Mouse (Mus musculus): ENCODE data around the gene Prkar1b. TPM values are rescaled to one million over a fixed set of nuclear protein-coding genes. Genes with fewer than 3 reads are reported as not detected.
A peak's percentile ranks its signal among the peaks of the same experiment; 100 is the strongest.

Prkar1b gene
- polyA plus RNA-seq, 1 experiment from 2014 or later: 8.3 TPM

DNA sequence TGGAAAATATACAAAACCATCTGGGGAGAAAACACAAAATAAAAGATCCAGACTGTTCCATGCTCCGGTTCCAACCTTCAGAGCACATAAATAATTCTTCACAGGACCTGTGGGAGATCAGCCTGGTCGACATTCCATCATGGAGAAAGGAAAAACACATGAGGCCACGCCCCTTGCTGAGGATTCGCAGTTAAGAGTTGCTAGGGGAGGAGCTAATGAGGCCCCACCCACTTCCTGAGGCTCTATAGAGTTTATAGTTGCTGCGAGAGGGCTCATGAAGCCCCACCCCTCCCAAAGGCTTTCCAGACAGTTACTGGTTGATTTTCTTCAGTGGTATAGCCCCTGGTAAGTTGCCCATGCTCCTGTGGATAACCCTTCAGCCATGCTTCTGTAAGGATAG is 85.2 kb downstream of the Prkar1b start:
- Histone ChIP-seq H3K27ac (no peak overlapping the region), H3K27me3 (ENCODE audit: insufficient read depth, poor library complexity, severe bottlenecking) (no peaks in the 10 kb centered on the region), H3K4me3 (no peak overlapping the region), H3K9me3 (no peaks in the 10 kb centered on the region), H3K4me1 (peaks cover 22% of the 10 kb centered on the region), H3K36me3 (no peaks in the 10 kb centered on the region)
- 56% methylated on average over 5 of the region's 5 CpGs for WGBS
- no peak for DNase-seq (ENCODE audit: low spot score)

DNA sequence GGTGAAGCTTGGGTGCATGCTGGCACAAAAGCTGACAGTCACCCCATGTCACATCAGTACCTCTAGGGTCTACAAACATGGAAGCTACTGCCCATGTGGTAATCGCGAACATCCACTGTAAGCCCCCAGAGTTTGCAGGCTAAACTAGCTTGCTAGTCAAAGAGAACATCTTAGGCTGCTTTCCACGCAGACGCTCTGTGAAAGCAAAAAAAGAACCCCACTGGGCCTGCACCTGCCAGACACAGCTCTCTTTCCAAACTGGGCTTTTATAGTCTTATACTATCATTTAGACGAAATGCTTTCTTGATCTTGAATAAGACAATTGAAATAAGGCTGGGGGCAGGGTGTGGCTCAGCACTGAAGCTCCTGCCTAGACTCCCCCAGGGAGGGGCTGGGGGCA is 88.1 kb downstream of the Prkar1b start:
- H3K27ac ChIP-seq: no peak overlapping the region
- WGBS: 85% methylated on average over 5 of the region's 5 CpGs

DNA sequence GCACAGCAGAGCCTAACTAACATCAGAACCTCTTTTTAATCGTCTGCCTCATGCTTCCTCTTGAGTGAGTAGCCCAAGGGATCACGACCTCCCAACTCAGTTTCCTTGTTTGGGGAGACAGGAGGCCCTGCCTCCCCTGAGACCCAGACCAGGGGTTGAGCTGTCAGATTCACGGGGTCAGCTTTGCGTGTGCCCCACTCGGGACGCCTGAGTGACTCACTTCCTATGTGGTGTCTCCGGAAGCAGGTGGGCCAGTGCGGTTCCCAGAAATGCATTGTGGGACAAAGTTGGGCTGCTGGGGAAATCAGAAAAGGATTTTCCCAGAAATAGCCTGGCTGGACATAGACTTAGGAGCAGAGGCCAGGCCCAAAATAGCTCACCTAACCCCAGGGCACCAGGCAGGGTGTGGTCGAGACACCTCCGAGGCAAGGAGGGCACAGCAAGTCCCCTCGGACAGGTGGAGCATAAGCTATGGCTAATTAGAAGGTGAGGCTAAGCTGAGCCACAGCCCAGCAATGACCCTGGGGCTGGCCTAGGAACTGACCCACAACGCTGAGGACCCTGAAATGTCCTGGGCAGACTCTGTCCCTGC is 89.2 kb downstream of the Prkar1b start:
- no peaks in the 10 kb centered on the region for H3K9me3 ChIP-seq
- WGBS: 67% methylated on average over 12 of the region's 12 CpGs
- no peak overlapping the region for H3K27ac ChIP-seq
- DNase-seq (ENCODE audit: low spot score): no peak
- H3K4me1 ChIP-seq: peaks cover 25% of the 10 kb centered on the region
- H3K4me3 ChIP-seq: no peak overlapping the region
- no peaks in the 10 kb centered on the region for H3K36me3 ChIP-seq
- no peaks in the 10 kb centered on the region for H3K27me3 ChIP-seq (ENCODE audit: insufficient read depth, poor library complexity, severe bottlenecking)

More for the DNA sequence above, 88.1 kb downstream of the Prkar1b start:
- Histone ChIP-seq H3K27me3 (ENCODE audit: insufficient read depth, poor library complexity, severe bottlenecking) (no peaks in the 10 kb centered on the region), H3K9me3 (no peaks in the 10 kb centered on the region), H3K4me3 (no peak overlapping the region), H3K4me1 (peaks cover 17% of the 10 kb centered on the region), H3K36me3 (no peaks in the 10 kb centered on the region)
- DNase-seq (ENCODE audit: low spot score): no peak

DNA sequence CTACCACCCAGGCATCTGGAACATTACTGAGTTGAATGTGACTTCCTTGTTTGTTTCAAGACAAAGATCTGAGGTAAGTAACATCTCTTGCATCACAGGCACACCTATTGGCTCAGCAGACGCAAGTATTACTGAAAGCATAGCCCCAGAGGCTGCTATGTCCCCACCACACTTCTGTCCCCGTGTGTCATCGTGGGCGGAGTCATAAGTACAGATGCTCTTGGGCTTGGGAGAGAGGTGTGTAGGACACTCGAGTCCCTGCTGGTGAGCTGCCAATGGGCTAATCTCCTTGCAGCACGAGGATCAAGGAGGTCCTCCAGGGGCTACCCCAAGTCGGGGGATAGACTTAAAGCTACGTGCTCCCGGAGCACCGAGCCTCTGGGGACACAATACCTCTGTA is 96.6 kb downstream of the Prkar1b start:
- WGBS: 84% methylated on average over 10 of the region's 10 CpGs
- H3K36me3 ChIP-seq: 0 out of 2 replicates have a peak, but pooled peaks cover 4% of the 10 kb centered on the region
- H3K27me3 ChIP-seq (ENCODE audit: insufficient read depth, poor library complexity, severe bottlenecking): peaks cover 8% of the 10 kb centered on the region; the same call in 1 of the 2 replicates
- no peaks in the 10 kb centered on the region for H3K9me3 ChIP-seq
- H3K4me1 ChIP-seq: peaks cover 16% of the 10 kb centered on the region
- no peak for DNase-seq (ENCODE audit: low spot score)
- no peak overlapping the region for H3K4me3 ChIP-seq
- no peak overlapping the region for H3K27ac ChIP-seq

DNA sequence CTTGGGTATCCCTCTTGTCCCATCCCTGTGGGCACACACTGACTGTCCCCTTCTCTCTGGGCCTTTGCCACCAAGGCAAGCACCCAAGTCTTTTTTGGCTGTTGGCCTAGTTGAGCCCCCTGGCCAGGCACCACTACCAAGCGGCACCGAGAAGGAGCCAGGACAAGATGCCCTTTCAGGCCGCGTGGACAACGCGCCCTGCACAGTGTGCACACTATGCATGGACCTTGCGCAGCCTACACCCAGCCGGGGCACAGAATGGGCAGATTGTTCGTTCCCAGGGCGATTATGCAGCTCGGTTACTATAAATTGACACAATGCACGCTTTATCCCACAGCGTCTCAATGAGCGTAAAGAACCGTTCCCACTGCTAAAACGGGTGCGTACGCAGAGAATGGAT is 98.5 kb downstream of the Prkar1b start:
- no peak for DNase-seq (ENCODE audit: low spot score)
- Histone ChIP-seq H3K9me3 (no peaks in the 10 kb centered on the region), H3K4me3 (no peak overlapping the region), H3K36me3 (0 out of 2 replicates have a peak, but pooled peaks cover 4% of the 10 kb centered on the region), H3K27me3 (ENCODE audit: insufficient read depth, poor library complexity, severe bottlenecking) (peaks cover 8% of the 10 kb centered on the region; the same call in 1 of the 2 replicates), H3K4me1 (peaks cover 12% of the 10 kb centered on the region), H3K27ac (no peak overlapping the region)
- 91% methylated on average over 18 of the region's 18 CpGs for WGBS

DNA sequence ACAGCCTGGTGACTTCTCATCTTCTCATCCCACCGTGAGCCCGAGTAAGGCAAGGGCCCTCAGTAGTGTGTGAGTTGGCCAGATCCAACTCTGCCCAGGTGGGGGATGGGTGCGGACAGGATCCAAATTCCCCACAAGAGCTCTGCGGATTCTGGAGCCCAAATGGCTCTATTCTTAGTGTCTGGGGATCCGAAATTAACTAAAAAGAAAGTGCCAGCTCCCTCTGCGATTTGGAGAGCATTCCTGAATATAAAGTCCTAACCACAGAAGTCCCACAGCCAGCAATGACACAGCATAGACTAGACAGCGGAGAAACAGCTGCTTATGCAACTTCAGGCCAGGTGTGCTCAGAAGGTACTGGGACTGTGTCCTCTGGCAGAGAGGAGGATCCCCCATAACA is 100.4 kb downstream of the Prkar1b start:
- Histone ChIP-seq H3K36me3 (0 out of 2 replicates have a peak, but pooled peaks cover 4% of the 10 kb centered on the region), H3K4me1 (peaks cover 8% of the 10 kb centered on the region; the same call in 1 of the 2 replicates), H3K27me3 (ENCODE audit: insufficient read depth, poor library complexity, severe bottlenecking) (peaks cover 8% of the 10 kb centered on the region; the same call in 1 of the 2 replicates), H3K27ac (no peak overlapping the region), H3K4me3 (no peak overlapping the region), H3K9me3 (no peaks in the 10 kb centered on the region)
- no peak for DNase-seq (ENCODE audit: low spot score)
- WGBS: 67% methylated on average over 7 of the region's 7 CpGs

DNA sequence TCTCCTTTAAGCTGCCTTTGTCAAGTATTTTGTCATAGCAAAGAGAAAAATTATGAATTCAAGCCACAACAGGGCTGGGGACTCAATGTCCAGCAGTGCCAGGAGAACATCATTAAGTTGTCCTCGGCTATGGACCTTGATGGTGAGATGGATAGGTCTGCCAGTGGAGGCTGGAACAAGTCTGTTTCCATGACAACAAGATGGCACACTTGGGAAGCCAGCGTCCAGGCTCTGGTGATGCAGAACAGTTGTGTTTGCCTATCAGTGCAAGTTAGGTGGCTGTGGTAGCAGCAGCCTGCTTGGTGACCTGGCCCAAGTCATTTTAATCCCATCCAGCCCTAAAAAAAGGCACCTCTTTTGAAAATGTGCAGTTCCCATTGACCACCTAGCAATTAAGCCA is 102.6 kb downstream of the Prkar1b start:
- Histone ChIP-seq H3K27ac (no peak overlapping the region), H3K27me3 (ENCODE audit: insufficient read depth, poor library complexity, severe bottlenecking) (peaks cover 8% of the 10 kb centered on the region; the same call in 1 of the 2 replicates), H3K9me3 (no peaks in the 10 kb centered on the region), H3K4me3 (no peak overlapping the region), H3K4me1 (peaks cover 23% of the 10 kb centered on the region), H3K36me3 (0 out of 2 replicates have a peak, but pooled peaks cover 4% of the 10 kb centered on the region)
- WGBS: 59% methylated on average over 2 of the region's 2 CpGs
- DNase-seq (ENCODE audit: low spot score): no peak

DNA sequence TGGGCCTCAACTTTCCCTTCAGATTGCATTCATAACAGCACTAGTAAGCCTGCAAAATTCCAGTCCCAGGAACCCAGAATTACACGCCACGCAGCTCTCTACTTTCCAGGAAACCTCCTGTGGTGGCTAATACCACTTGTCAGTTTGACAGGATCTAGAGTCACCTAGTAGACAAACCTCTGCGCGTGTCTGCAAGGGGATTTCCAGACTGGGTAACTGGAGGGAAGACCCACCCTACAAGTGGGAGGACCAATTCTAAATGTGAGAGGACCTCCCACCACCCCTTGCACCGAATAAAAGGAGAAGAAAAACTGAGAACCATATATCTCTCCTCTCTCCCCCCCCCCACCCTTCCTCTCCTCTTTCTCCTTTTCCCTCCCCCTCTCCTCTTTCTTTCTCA is 103.2 kb downstream of the Prkar1b start:
- H3K4me3 ChIP-seq: no peak overlapping the region
- peaks cover 23% of the 10 kb centered on the region for H3K4me1 ChIP-seq
- H3K27ac ChIP-seq: no peak overlapping the region
- no peak for DNase-seq (ENCODE audit: low spot score)
- H3K27me3 ChIP-seq (ENCODE audit: insufficient read depth, poor library complexity, severe bottlenecking): peaks cover 8% of the 10 kb centered on the region; the same call in 1 of the 2 replicates
- 0 out of 2 replicates have a peak, but pooled peaks cover 4% of the 10 kb centered on the region for H3K36me3 ChIP-seq
- WGBS: 61% methylated on average over 5 of the region's 5 CpGs
- no peaks in the 10 kb centered on the region for H3K9me3 ChIP-seq

DNA sequence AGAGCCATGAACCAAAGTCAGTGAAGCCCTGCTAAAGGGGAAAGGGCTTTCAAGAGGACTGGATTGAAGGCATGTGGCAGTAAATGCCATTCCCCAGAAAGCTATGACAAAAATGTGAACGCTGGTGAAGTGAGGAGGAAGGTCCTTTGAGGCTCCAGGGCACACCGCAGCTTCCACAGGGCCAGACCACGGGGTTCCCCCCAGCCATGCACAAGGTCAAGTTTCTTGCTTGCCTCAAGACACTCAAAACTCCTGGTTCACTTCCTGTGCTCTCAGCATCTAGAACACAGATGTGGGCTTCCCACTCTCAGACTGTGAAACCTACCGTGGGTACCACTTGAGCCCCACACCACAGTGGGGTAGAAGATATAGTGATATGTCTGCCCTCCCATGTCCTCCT is 106.3 kb downstream of the Prkar1b start:
- H3K9me3 ChIP-seq: no peaks in the 10 kb centered on the region
- peak overlapping the region; percentile 67 for H3K27ac ChIP-seq
- no peaks in the 10 kb centered on the region for H3K36me3 ChIP-seq
- peaks cover 23% of the 10 kb centered on the region for H3K4me1 ChIP-seq
- 53% methylated on average over 4 of the region's 4 CpGs for WGBS
- H3K4me3 ChIP-seq: no peak overlapping the region
- no peaks in the 10 kb centered on the region for H3K27me3 ChIP-seq (ENCODE audit: insufficient read depth, poor library complexity, severe bottlenecking)
- no peak for DNase-seq (ENCODE audit: low spot score)

DNA sequence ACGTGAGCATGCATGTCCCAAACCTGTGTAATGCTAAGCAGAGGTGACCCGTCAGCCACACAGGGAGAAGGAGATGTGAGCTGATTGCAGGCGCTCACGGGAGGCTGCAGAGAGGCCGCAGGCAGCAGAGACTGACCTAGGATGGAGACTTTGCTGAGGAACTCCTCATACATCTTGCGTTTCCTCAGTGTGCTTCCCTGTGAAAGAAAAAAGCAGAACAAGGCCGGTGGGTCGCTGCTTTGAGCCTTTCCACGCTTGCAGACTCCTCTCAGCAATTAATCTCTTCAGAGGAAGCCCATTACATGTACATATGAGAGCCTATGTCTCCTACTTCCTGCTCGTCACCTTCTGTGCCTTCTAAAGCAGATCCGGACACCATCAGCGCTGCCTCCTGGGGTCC is 107.5 kb downstream of the Prkar1b start:
- H3K27me3 ChIP-seq (ENCODE audit: insufficient read depth, poor library complexity, severe bottlenecking): no peaks in the 10 kb centered on the region
- H3K4me1 ChIP-seq: peaks cover 23% of the 10 kb centered on the region
- H3K9me3 ChIP-seq: no peaks in the 10 kb centered on the region
- no peak overlapping the region for H3K27ac ChIP-seq
- H3K4me3 ChIP-seq: no peak overlapping the region
- DNase-seq (ENCODE audit: low spot score): no peak
- no peaks in the 10 kb centered on the region for H3K36me3 ChIP-seq
- WGBS: 76% methylated on average over 12 of the region's 12 CpGs

DNA sequence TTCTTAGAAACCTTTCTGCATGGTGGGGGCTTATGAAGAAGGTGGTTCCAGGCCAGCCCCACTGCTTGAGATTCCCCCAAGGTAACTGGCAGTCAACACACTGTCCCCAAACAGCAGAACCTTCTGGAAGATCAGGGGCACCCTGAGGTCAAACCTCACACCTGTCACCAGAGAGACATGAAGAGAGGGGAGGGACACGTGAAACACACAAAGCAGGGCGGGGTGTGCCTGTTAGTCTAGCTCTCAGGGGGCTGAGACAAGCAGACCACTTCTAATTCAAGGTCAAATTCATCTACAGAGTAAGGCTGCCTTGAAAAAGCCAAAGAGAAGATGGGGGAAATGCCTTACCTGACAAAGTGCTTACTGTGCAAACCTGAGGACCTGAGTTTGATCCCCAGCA is 114.6 kb downstream of the Prkar1b start:
- no peaks in the 10 kb centered on the region for H3K27me3 ChIP-seq (ENCODE audit: insufficient read depth, poor library complexity, severe bottlenecking)
- H3K4me1 ChIP-seq: peaks cover 32% of the 10 kb centered on the region
- DNase-seq (ENCODE audit: low spot score): no peak
- H3K36me3 ChIP-seq: no peaks in the 10 kb centered on the region
- no peak overlapping the region for H3K4me3 ChIP-seq
- WGBS: 54% methylated on average over 2 of the region's 2 CpGs
- no peaks in the 10 kb centered on the region for H3K9me3 ChIP-seq
- H3K27ac ChIP-seq: peak overlapping the region; percentile 22; the same call in 1 of the 2 replicates

DNA sequence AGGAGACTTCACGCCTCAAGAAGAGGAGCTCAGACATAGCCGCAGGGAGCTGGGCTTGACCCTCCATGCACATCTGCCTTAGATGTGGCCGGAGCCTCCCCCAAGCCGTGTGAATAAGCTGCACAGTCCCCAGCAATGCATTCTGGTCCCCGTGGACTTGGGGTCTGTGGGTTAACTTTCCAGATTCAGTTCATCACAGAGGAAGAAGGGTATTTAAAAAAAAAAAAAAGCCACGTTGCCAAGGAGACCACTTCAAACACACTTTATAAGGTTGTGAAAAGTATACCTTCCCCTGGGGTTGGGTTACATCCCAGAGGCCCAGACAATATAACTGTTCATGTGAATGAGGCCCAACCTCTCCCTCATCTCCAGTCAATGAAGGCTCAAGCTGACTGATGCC is 115.1 kb downstream of the Prkar1b start:
- peaks cover 34% of the 10 kb centered on the region for H3K4me1 ChIP-seq
- H3K36me3 ChIP-seq: no peaks in the 10 kb centered on the region
- DNase-seq (ENCODE audit: low spot score): no peak
- H3K4me3 ChIP-seq: no peak overlapping the region
- H3K27me3 ChIP-seq (ENCODE audit: insufficient read depth, poor library complexity, severe bottlenecking): no peaks in the 10 kb centered on the region
- 60% methylated on average over 6 of the region's 6 CpGs for WGBS
- peak overlapping the region; percentile 60 for H3K27ac ChIP-seq
- H3K9me3 ChIP-seq: no peaks in the 10 kb centered on the region

DNA sequence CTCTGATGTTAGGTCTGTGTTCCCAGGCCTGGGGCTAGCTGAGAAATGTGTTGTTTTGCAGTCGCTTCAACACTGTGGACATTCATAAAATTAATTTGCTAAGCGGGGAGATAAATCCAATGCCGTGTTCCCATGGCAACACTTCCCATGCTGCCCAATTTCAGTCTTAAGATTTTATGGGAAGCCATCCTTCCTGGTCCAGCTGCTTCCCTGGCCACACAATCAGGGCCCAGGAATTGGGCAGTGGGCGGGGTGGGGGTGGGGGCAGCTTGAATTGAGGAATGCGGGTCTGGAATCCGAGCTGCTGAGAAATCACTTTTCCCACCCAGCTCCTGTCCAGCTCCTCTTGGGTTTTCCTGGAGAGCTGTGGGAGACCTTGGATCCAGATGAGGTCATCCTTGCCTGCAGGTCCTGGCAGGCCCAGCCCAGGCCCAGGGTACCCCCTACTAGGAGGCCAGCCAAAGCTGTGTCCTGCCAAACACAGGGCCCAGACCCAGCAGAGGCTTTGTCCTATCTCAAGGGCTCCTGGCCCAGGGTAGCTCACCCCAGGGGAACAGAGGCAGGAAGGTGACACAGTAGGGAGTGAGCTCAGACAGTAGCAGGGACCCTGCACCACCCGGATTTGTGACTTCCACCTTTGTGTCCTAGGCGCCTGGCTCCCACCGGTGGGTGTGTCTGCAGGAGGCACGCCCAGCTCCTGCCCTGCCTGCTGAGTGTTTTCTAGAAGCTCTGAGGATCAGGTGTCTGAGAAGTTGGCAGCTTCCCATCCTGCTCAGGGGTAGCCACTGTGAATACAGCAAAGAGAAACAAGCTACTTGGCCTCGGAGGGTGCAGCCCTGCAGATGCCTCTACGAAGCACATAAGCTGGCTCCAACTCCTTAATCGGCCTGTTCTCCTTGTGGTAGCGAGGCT is 116.1 kb downstream of the Prkar1b start:
- Histone ChIP-seq H3K4me1 (peaks cover 34% of the 10 kb centered on the region), H3K27ac (peak overlapping the region; percentile 60), H3K36me3 (no peaks in the 10 kb centered on the region), H3K9me3 (no peaks in the 10 kb centered on the region), H3K4me3 (no peak overlapping the region), H3K27me3 (ENCODE audit: insufficient read depth, poor library complexity, severe bottlenecking) (no peaks in the 10 kb centered on the region)
- WGBS: 41% methylated on average over 14 of the region's 14 CpGs
- DNase-seq (ENCODE audit: low spot score): no peak
